Mouse (Mus musculus): Measurements from ENCODE around the gene Cab39. TPM values are rescaled to one million over a fixed set of nuclear protein-coding genes. Genes with fewer than 3 reads are reported as not detected.

The Cab39 gene
- polyA plus RNA-seq, 1 experiment = 65.1 TPM

DNA sequence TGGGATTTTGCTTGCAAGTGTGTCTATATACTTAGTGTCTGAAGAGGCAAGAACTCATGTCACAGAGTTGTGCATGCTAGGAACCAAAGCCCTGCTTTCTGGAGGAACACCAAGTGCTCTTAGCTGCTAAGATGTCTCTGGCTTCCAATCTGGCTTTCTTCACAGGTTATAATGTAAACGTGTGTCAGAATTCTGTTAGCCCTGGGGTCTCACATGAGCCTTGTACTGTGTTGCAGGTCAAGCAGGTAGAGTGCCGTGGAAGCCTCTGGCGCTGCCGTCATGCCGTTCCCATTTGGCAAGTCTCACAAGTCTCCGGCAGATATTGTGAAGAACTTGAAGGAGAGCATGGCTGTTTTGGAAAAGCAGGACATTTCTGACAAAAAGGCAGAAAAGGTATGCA, 24.9 kb downstream of the Cab39 start:
- Histone ChIP-seq H3K4me1 (replicated peaks; ENCODE audit: control insufficient read depth, insufficient read depth, low read length) (no peaks in the 10 kb centered on the region), H3K27me3 (ENCODE audit: control insufficient read depth, insufficient read depth, low read length) (no peaks in the 10 kb centered on the region), H3K27ac (ENCODE audit: control insufficient read depth, insufficient read depth, low read length) (no peak overlapping the region), H3K36me3 (ENCODE audit: control insufficient read depth, insufficient read depth, low read length) (peaks cover 36% of the 10 kb centered on the region), H3K4me3 (ENCODE audit: control insufficient read depth, insufficient read depth, low read length) (no peak overlapping the region)
- no peak for DNase-seq
- 97% methylated on average over 6 of the region's 6 CpGs for WGBS
- no peak for TF ChIP-seq CTCF (IDR thresholded peaks at IDR 0.05; ENCODE audit: borderline replicate concordance, control insufficient read depth, extremely low read depth, insufficient read depth, low read length, poor library complexity)

DNA sequence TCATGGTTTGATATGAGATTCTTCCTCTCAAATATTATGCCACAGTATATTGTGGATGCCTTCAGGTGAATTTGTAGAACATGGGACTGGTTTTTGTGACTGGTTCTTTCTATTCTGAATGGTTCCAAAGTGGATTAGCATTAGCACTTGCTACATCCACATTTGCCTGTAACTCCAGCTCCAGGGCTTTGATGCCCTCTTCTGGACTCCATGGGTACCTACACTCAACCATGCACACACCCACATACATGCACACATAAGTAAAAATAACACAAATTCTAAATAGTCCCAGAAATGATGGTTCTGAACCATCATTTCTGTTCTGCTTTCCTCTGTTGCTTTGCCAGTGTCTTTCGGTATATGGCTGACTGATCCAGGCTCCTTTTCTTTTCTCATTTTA, 26.5 kb downstream of the Cab39 start:
- whole genome bisulfite sequencing = 100% methylated on average over 1 of the region's 1 CpGs
- Histone ChIP-seq H3K4me1 (replicated peaks; ENCODE audit: control insufficient read depth, insufficient read depth, low read length) (no peaks in the 10 kb centered on the region), H3K27me3 (ENCODE audit: control insufficient read depth, insufficient read depth, low read length) (no peaks in the 10 kb centered on the region), H3K27ac (ENCODE audit: control insufficient read depth, insufficient read depth, low read length) (no peak overlapping the region), H3K36me3 (ENCODE audit: control insufficient read depth, insufficient read depth, low read length) (peaks cover 40% of the 10 kb centered on the region), H3K4me3 (ENCODE audit: control insufficient read depth, insufficient read depth, low read length) (no peak overlapping the region)
- no peak for TF ChIP-seq CTCF (IDR thresholded peaks at IDR 0.05; ENCODE audit: borderline replicate concordance, control insufficient read depth, extremely low read depth, insufficient read depth, low read length, poor library complexity)
- no peak for TF ChIP-seq POLR2A (IDR thresholded peaks at IDR 0.05; ENCODE audit: control insufficient read depth, extremely low read depth, insufficient read depth, low read length, poor library complexity)
- DNase-seq = no peak

DNA sequence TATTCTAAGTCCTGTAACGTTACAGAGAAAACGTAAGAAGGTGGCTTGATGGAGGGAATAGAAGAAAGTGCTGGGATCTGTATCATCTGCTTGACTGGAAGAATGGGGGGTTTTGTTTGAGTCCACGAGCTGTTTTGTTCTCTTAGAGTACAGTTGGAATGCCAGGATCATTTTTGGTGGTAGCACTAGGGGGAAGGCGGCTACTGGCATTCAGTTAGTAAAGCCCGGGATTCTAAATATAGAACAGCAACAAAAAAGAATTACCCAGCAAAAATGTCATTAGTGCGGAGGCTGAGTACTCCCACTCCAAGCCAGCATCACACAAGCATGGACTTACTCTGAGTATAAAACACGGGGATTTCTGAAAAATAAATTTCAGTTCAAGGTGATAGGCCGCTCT, 29.0 kb downstream of the Cab39 start:
- Histone ChIP-seq H3K36me3 (ENCODE audit: control insufficient read depth, insufficient read depth, low read length) (peaks cover 45% of the 10 kb centered on the region), H3K4me1 (replicated peaks; ENCODE audit: control insufficient read depth, insufficient read depth, low read length) (no peaks in the 10 kb centered on the region), H3K27me3 (ENCODE audit: control insufficient read depth, insufficient read depth, low read length) (no peaks in the 10 kb centered on the region), H3K27ac (ENCODE audit: control insufficient read depth, insufficient read depth, low read length) (no peak overlapping the region), H3K4me3 (ENCODE audit: control insufficient read depth, insufficient read depth, low read length) (no peak overlapping the region)
- WGBS = 98% methylated on average over 8 of the region's 8 CpGs
- no peak for DNase-seq
- TF ChIP-seq CTCF (IDR thresholded peaks at IDR 0.05; ENCODE audit: borderline replicate concordance, control insufficient read depth, extremely low read depth, insufficient read depth, low read length, poor library complexity) = no peak
- TF ChIP-seq POLR2A (IDR thresholded peaks at IDR 0.05; ENCODE audit: control insufficient read depth, extremely low read depth, insufficient read depth, low read length, poor library complexity) = no peak

DNA sequence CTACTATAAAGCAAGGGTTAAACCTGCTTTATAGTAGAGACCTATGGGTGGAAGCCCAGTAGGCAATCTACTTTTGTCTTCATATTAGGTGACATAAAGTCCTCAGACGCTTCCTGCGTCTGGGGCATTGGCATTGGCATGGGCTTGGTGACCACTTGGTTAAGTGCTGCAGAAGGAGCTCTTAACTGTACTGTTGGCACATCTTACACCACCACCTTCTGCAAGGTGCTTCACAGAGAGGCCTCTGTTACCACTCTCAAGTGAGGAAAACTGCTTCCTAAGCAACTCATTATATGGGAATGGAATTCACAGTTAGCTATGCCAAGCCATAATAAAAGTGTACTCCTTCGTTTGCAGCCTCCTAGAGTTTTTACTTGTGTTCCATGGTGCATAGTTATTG, 31.7 kb downstream of the Cab39 start:
- 98% methylated on average over 3 of the region's 3 CpGs for WGBS
- DNase-seq = no peak
- no peak for TF ChIP-seq CTCF (IDR thresholded peaks at IDR 0.05; ENCODE audit: borderline replicate concordance, control insufficient read depth, extremely low read depth, insufficient read depth, low read length, poor library complexity)
- no peak for TF ChIP-seq POLR2A (IDR thresholded peaks at IDR 0.05; ENCODE audit: control insufficient read depth, extremely low read depth, insufficient read depth, low read length, poor library complexity)
- H3K4me1 ChIP-seq (replicated peaks; ENCODE audit: control insufficient read depth, insufficient read depth, low read length) = no peaks in the 10 kb centered on the region
- H3K4me3 ChIP-seq (ENCODE audit: control insufficient read depth, insufficient read depth, low read length) = no peak overlapping the region
- H3K27ac ChIP-seq (ENCODE audit: control insufficient read depth, insufficient read depth, low read length) = no peak overlapping the region
- H3K36me3 ChIP-seq (ENCODE audit: control insufficient read depth, insufficient read depth, low read length) = peaks cover 35% of the 10 kb centered on the region
- no peaks in the 10 kb centered on the region for H3K27me3 ChIP-seq (ENCODE audit: control insufficient read depth, insufficient read depth, low read length)

DNA sequence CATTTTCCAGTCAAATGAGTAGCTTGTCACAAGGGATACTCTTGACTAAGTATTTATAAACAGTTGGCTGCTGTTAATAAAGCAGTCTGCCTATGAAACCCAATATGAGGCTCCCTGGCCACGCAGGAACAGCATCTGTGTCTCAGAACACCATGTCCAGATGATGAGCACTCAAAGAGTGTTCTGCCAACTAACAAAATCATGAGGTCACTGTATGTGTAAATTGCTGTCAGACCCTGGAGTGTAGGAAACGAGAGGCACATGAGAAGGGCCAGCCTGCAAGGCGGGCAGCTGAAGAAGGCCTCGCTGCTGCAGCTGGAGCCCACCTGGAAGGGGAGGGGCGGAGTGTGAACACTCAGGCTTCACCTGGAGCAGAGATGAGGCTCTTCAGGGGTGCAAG, 33.9 kb downstream of the Cab39 start:
- TF ChIP-seq POLR2A (IDR thresholded peaks at IDR 0.05; ENCODE audit: control insufficient read depth, extremely low read depth, insufficient read depth, low read length, poor library complexity) (no peak), CTCF (IDR thresholded peaks at IDR 0.05; ENCODE audit: borderline replicate concordance, control insufficient read depth, extremely low read depth, insufficient read depth, low read length, poor library complexity) (no peak)
- WGBS = 84% methylated on average over 5 of the region's 5 CpGs
- Histone ChIP-seq H3K4me3 (ENCODE audit: control insufficient read depth, insufficient read depth, low read length) (no peak overlapping the region), H3K36me3 (ENCODE audit: control insufficient read depth, insufficient read depth, low read length) (peaks cover 28% of the 10 kb centered on the region), H3K4me1 (replicated peaks; ENCODE audit: control insufficient read depth, insufficient read depth, low read length) (no peaks in the 10 kb centered on the region), H3K27ac (ENCODE audit: control insufficient read depth, insufficient read depth, low read length) (no peak overlapping the region), H3K27me3 (ENCODE audit: control insufficient read depth, insufficient read depth, low read length) (no peaks in the 10 kb centered on the region)
- DNase-seq = no peak

DNA sequence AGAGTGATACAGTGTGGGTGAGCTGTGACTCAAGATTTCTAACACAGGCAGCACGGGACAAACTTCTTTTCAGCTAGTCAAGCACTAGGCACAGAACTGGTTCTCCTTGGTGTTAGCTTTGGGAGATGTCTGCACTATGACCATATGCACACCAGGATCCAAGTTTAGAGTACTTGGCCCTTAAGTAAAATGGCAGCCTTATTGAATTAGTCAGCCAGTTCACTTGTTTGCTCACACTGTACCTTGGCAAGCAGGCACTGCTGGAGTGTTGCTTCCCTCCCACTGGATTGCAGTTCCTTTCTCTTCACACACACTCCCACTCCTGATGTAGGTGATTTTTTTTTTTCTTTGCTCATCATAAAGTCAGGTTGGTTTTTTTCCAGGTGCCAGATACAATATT, 35.8 kb downstream of the Cab39 start:
- 93% methylated on average over 1 of the region's 1 CpGs for WGBS
- no peak overlapping the region for H3K27ac ChIP-seq (ENCODE audit: control insufficient read depth, insufficient read depth, low read length)
- H3K36me3 ChIP-seq (ENCODE audit: control insufficient read depth, insufficient read depth, low read length) = peaks cover 15% of the 10 kb centered on the region
- DNase-seq = no peak
- H3K4me1 ChIP-seq (replicated peaks; ENCODE audit: control insufficient read depth, insufficient read depth, low read length) = no peaks in the 10 kb centered on the region
- no peaks in the 10 kb centered on the region for H3K27me3 ChIP-seq (ENCODE audit: control insufficient read depth, insufficient read depth, low read length)
- TF ChIP-seq CTCF (IDR thresholded peaks at IDR 0.05; ENCODE audit: borderline replicate concordance, control insufficient read depth, extremely low read depth, insufficient read depth, low read length, poor library complexity) = no peak
- no peak for TF ChIP-seq POLR2A (IDR thresholded peaks at IDR 0.05; ENCODE audit: control insufficient read depth, extremely low read depth, insufficient read depth, low read length, poor library complexity)
- no peak overlapping the region for H3K4me3 ChIP-seq (ENCODE audit: control insufficient read depth, insufficient read depth, low read length)

DNA sequence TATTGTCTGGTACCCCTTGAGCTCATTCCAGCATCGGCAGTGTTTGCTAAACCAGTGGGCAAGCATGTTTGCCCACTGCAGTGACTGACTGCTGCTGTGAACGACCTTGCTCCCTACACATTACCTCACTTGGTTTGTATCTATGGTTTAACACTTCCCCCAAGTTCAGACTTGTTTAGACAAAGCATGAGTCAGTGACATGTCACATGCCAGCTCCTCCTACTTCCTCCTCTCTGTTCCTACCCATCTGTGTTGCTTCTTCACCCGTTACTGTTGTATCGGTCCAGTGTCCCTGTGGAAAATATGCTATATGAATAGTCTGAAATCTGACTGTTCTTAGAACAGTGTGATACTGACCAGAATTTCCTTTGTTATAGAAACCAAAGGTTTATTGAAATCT, 44.8 kb downstream of the Cab39 start:
- TF ChIP-seq POLR2A (IDR thresholded peaks at IDR 0.05; ENCODE audit: control insufficient read depth, extremely low read depth, insufficient read depth, low read length, poor library complexity) = no peak
- Histone ChIP-seq H3K4me1 (replicated peaks; ENCODE audit: control insufficient read depth, insufficient read depth, low read length) (peaks cover 9% of the 10 kb centered on the region), H3K4me3 (ENCODE audit: control insufficient read depth, insufficient read depth, low read length) (no peak overlapping the region), H3K36me3 (ENCODE audit: control insufficient read depth, insufficient read depth, low read length) (peaks cover 29% of the 10 kb centered on the region), H3K27me3 (ENCODE audit: control insufficient read depth, insufficient read depth, low read length) (no peaks in the 10 kb centered on the region), H3K27ac (ENCODE audit: control insufficient read depth, insufficient read depth, low read length) (peak overlapping the region; percentile 9; the same call in 1 of the 2 replicates)
- no peak for DNase-seq
- 24% methylated on average over 4 of the region's 4 CpGs for WGBS
